Mouse (Mus musculus): Measurements from ENCODE around the gene Ranbp6. TPM values are rescaled to one million over a fixed set of nuclear protein-coding genes. Genes with fewer than 3 reads are reported as not detected.

Ranbp6 gene
- polyA plus RNA-seq, 1 experiment: 3.0 TPM

GRCm38 (mm10) chr19:29840642-29841041, 27.9 kb upstream of the Ranbp6 start:
- Histone ChIP-seq H3K4me3 (replicated peaks; ENCODE audit: extremely low read depth, low read depth, low read length) (no peak overlapping the region), H3K4me1 (ENCODE audit: control insufficient read depth, insufficient read depth, low read length) (no peaks in the 10 kb centered on the region)
- TF ChIP-seq POLR2A (IDR thresholded peaks at IDR 0.05; ENCODE audit: borderline replicate concordance, extremely low read depth, low read depth, low read length) (no peak), CTCF (IDR thresholded peaks at IDR 0.05; ENCODE audit: insufficient read depth, low read length) (no peak)
- 64% methylated on average over 4 of the region's 4 CpGs for WGBS
- no peak for DNase-seq

DNA sequence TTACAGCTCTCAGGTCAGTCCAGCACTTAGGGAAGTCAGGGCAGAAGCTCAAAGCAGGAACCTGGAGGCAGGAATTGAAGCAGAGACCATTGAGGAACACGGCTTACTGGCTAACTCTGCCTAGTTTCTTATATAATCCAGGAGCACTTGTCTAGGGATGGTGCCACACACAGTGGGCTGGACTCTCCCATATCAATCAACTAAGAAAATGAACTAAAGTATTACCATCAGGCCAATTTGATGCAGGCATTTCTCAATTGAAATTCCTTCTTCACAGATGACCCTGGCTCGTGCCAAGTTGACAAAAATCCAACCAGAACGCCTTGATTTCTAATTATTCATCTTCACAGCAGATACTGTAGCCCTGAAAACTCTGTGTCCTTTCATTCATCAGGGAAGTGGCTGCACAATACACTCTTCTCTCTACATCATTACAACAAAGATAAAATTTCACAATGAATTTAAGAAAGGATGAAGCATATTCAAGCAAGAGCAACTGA, 25.9 kb upstream of the Ranbp6 start:
- Histone ChIP-seq H3K4me1 (ENCODE audit: control insufficient read depth, insufficient read depth, low read length) (no peaks in the 10 kb centered on the region), H3K4me3 (replicated peaks; ENCODE audit: extremely low read depth, low read depth, low read length) (no peak overlapping the region)
- 69% methylated on average over 3 of the region's 3 CpGs for WGBS
- TF ChIP-seq CTCF (IDR thresholded peaks at IDR 0.05; ENCODE audit: insufficient read depth, low read length) (no peak), POLR2A (IDR thresholded peaks at IDR 0.05; ENCODE audit: borderline replicate concordance, extremely low read depth, low read depth, low read length) (no peak)
- no peak for DNase-seq

- TF ChIP-seq POLR2A (IDR thresholded peaks at IDR 0.05; ENCODE audit: borderline replicate concordance, extremely low read depth, low read depth, low read length) (no peak), CTCF (IDR thresholded peaks at IDR 0.05; ENCODE audit: insufficient read depth, low read length) (no peak)
- Histone ChIP-seq H3K4me1 (ENCODE audit: control insufficient read depth, insufficient read depth, low read length) (no peaks in the 10 kb centered on the region), H3K4me3 (replicated peaks; ENCODE audit: extremely low read depth, low read depth, low read length) (no peak overlapping the region)
- DNase-seq: no peak
- 71% methylated on average over 1 of the region's 1 CpGs for WGBS
These were observed 25.4 kb upstream of the Ranbp6 start for GRCm38 (mm10) chr19:29838171-29838570.

GRCm38 (mm10) chr19:29835364-29836034, 22.7 kb upstream of the Ranbp6 start:
- DNase-seq: no peak
- TF ChIP-seq POLR2A (IDR thresholded peaks at IDR 0.05; ENCODE audit: borderline replicate concordance, extremely low read depth, low read depth, low read length) (no peak), CTCF (IDR thresholded peaks at IDR 0.05; ENCODE audit: insufficient read depth, low read length) (no peak)
- Histone ChIP-seq H3K4me3 (replicated peaks; ENCODE audit: extremely low read depth, low read depth, low read length) (no peak overlapping the region), H3K4me1 (ENCODE audit: control insufficient read depth, insufficient read depth, low read length) (no peaks in the 10 kb centered on the region)
- 39% methylated on average over 3 of the region's 3 CpGs for WGBS

GRCm38 (mm10) chr19:29830911-29831310, 18.1 kb upstream of the Ranbp6 start:
- Histone ChIP-seq H3K4me1 (ENCODE audit: control insufficient read depth, insufficient read depth, low read length) (no peaks in the 10 kb centered on the region), H3K4me3 (replicated peaks; ENCODE audit: extremely low read depth, low read depth, low read length) (no peak overlapping the region)
- 72% methylated on average over 2 of the region's 2 CpGs for WGBS
- no peak for TF ChIP-seq CTCF (IDR thresholded peaks at IDR 0.05; ENCODE audit: insufficient read depth, low read length)
- no peak for TF ChIP-seq POLR2A (IDR thresholded peaks at IDR 0.05; ENCODE audit: borderline replicate concordance, extremely low read depth, low read depth, low read length)
- no peak for DNase-seq

DNA sequence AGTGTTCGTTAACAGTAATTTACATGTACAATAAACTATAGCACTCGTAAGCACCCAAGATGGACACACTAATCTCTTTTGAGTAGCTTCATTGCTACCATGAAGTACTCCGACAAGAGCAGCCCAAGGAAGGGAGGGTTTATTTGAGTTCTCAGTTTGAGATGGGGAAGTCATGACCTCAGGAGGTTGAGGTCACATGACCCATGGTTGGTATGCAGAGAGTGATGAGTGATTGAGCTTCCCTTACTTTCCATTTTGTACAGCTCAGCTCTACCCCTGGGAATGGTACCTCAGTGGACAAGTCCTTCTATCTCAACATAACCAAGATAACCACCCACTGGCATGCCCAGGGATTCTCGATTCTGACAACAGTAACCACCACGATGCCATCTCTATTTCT, 15.8 kb upstream of the Ranbp6 start:
- H3K4me1 ChIP-seq (ENCODE audit: control insufficient read depth, insufficient read depth, low read length): no peaks in the 10 kb centered on the region
- no peak for DNase-seq
- WGBS: 65% methylated on average over 5 of the region's 5 CpGs
- H3K4me3 ChIP-seq (replicated peaks; ENCODE audit: extremely low read depth, low read depth, low read length): no peak overlapping the region
- TF ChIP-seq CTCF (IDR thresholded peaks at IDR 0.05; ENCODE audit: insufficient read depth, low read length): no peak
- no peak for TF ChIP-seq POLR2A (IDR thresholded peaks at IDR 0.05; ENCODE audit: borderline replicate concordance, extremely low read depth, low read depth, low read length)

DNA sequence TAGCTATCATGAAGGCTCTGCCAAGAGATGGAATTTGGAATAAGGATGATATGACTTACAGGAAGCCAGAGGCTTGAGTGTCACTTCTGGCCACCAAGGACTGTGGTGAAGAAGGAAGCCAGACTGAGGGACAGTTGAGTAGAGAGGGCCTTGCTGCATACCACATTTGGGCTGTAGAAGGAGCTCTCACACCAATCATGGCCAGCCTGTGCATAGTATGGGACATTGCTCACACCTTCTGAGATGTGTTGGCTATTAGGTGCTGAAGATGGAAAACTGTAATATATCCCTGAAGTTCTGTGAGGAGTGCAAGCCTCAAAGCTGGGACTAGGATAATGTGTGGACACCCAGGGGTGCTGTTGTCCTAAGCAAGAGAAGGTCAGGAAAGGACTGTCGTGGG, 13.9 kb upstream of the Ranbp6 start:
- TF ChIP-seq POLR2A (IDR thresholded peaks at IDR 0.05; ENCODE audit: borderline replicate concordance, extremely low read depth, low read depth, low read length) (no peak), CTCF (IDR thresholded peaks at IDR 0.05; ENCODE audit: insufficient read depth, low read length) (peak; percentile 58)
- no peak overlapping the region for H3K4me3 ChIP-seq (replicated peaks; ENCODE audit: extremely low read depth, low read depth, low read length)
- H3K4me1 ChIP-seq (ENCODE audit: control insufficient read depth, insufficient read depth, low read length): no peaks in the 10 kb centered on the region
- no peak for DNase-seq
- 59% methylated on average over 1 of the region's 1 CpGs for WGBS

DNA sequence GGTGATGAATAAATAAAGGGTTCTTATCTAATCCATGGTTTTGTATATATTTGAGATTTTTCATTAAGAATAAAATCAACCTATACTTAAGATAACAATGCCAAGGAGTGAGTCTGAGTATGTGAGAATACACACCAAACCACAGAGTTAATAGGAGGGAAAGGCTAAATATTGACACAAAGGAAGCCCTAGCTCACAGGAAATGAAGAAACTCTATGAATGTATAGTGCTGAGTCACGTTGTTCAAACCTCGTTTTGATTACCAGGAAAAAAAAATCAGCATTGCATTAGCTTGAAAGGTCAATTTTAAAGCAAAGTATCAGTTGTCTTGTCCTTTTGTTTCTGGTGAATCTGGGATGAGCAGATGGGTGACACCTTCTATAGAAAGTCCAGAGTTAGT, 12.2 kb upstream of the Ranbp6 start:
- WGBS: 22% methylated on average over 2 of the region's 2 CpGs
- DNase-seq: no peak
- TF ChIP-seq POLR2A (IDR thresholded peaks at IDR 0.05; ENCODE audit: borderline replicate concordance, extremely low read depth, low read depth, low read length) (no peak), CTCF (IDR thresholded peaks at IDR 0.05; ENCODE audit: insufficient read depth, low read length) (no peak)
- Histone ChIP-seq H3K4me1 (ENCODE audit: control insufficient read depth, insufficient read depth, low read length) (no peaks in the 10 kb centered on the region), H3K4me3 (replicated peaks; ENCODE audit: extremely low read depth, low read depth, low read length) (no peak overlapping the region)

- peak; percentile 47 for DNase-seq
- WGBS: 51% methylated on average over 6 of the region's 6 CpGs
- Histone ChIP-seq H3K4me1 (ENCODE audit: control insufficient read depth, insufficient read depth, low read length) (no peaks in the 10 kb centered on the region), H3K4me3 (replicated peaks; ENCODE audit: extremely low read depth, low read depth, low read length) (no peak overlapping the region)
- TF ChIP-seq CTCF (IDR thresholded peaks at IDR 0.05; ENCODE audit: insufficient read depth, low read length) (peak; percentile 65), POLR2A (IDR thresholded peaks at IDR 0.05; ENCODE audit: borderline replicate concordance, extremely low read depth, low read depth, low read length) (no peak)
These were observed 11.4 kb upstream of the Ranbp6 start for GRCm38 (mm10) chr19:29824034-29824700.
